Mouse (Mus musculus) bone marrow, adult 2 months (tissue): ENCODE results near the gene Lgals2.

ENCODE experiments used
- CTCF ChIP-seq: fragments of 200-500 bp; IDR thresholded peaks from 2 replicates; pipeline ENCODE4 v1.5.1; 2011; ENCODE audit warnings: low read length, control low read depth; ENCODE audit not compliant: control insufficient read depth, insufficient read depth
- POLR2A ChIP-seq: fragments of 200-500 bp; IDR thresholded peaks from 2 replicates; pipeline ENCODE4 v1.6.1; 2011; ENCODE audit warnings: low read depth, mild to moderate bottlenecking, control low read depth, low read length, borderline replicate concordance; ENCODE audit not compliant: control insufficient read depth

- TF ChIP-seq POLR2A (no peak), CTCF (no peak)
These were observed 22.6 kb downstream of the Lgals2 start for GRCm38 (mm10) chr15:78832701-78833123.
